Comparison of ENCODE assay signal across 23 mouse cellular contexts in genomic region chr3:22470542-22470941, GRCm38 (mm10).
A peak's percentile ranks its signal among the peaks of the same experiment; 100 is the strongest.
DNase-seq lines count a peak whose midpoint lies in the region; ATAC-seq lines count a peak whose summit lies in the region.
"Had no signal": no experiment of that assay in that cellular context is flagged by ENCODE, and none has a peak within 500 bp of the region (broad histone marks: within the 10 kb centered on the region; RNA-seq: fewer than 3 reads in every experiment).

No protein-coding gene starts in this region.

- WGBS in embryonic facial prominence, embryonic 10.5 days, result 92% methylated on average over 5 of the region's 5 CpGs

- H3K36me3 ChIP-seq in embryonic facial prominence, embryonic 10.5 days (replicated peaks), result no peaks in the 10 kb centered on the region
- H3K36me3 ChIP-seq: embryonic facial prominence, embryonic 15.5 days; forebrain, embryonic 15.5 days; heart, embryonic 13.5 days; hindbrain, embryonic 12.5 days had no signal

- no peaks in the 10 kb centered on the region for H3K9me3 ChIP-seq in embryonic facial prominence, embryonic 10.5 days
- H3K9me3 ChIP-seq: embryonic facial prominence, embryonic 15.5 days; forebrain, embryonic 15.5 days; hindbrain, embryonic 12.5 days had no signal

- ATAC-seq in frontal cortex, adult (ENCODE audit: low TSS enrichment), result peak; percentile 89
- ATAC-seq: activated CD4-positive, CD25-positive, alpha-beta regulatory T cell, adult 4 months; forebrain, embryonic 15.5 days; hindbrain, embryonic 16.5 days; Patski had no signal

- no peaks in the 10 kb centered on the region for H3K27me3 ChIP-seq in embryonic facial prominence, embryonic 10.5 days (replicated peaks; ENCODE audit: low read depth, poor library complexity, severe bottlenecking)
- H3K27me3 ChIP-seq: CH12.LX; embryonic facial prominence, embryonic 15.5 days; forebrain, embryonic 15.5 days; heart, embryonic 13.5 days; hindbrain, embryonic 12.5 days; Patski had no signal

- no peaks in the 10 kb centered on the region for H3K4me1 ChIP-seq in embryonic facial prominence, embryonic 10.5 days
- H3K4me1 ChIP-seq: embryonic facial prominence, embryonic 15.5 days; forebrain, embryonic 15.5 days; heart, embryonic 13.5 days; hindbrain, embryonic 12.5 days had no signal

- H3K27ac ChIP-seq in embryonic facial prominence, embryonic 10.5 days (replicated peaks), result no peak overlapping the region
- H3K27ac ChIP-seq: embryonic facial prominence, embryonic 15.5 days; forebrain, embryonic 15.5 days; heart, embryonic 13.5 days; hindbrain, embryonic 12.5 days had no signal

- no peak for DNase-seq in frontal cortex, postnatal 14 days (ENCODE audit: low spot score in 2 of 2)
- peak; percentile 9 for DNase-seq in right cerebral cortex, adult 18-20 months
- no peak for DNase-seq in right cerebral cortex, postnatal 36 days (ENCODE audit: low spot score in 2 of 2)
- DNase-seq in right cerebral cortex, postnatal 14 days, result peak; percentile 4
- no peak for DNase-seq in embryonic facial prominence, embryonic 10.5 days (ENCODE audit: low spot score)
- no peak for DNase-seq in heart, postnatal 36 days
- DNase-seq: adrenal gland, postnatal 14 days; cerebellum, adult 18-20 months; cerebellum, adult 9-11 months; cerebellum, postnatal 36 days; gastrocnemius, postnatal 36 days; heart, adult 11 months; heart, postnatal 4 days had no signal

- intact Hi-C loops in heart, postnatal 36 days (cut with DNase I), result no loop called here

- H3K4me3 ChIP-seq in embryonic facial prominence, embryonic 10.5 days, result no peak overlapping the region
- H3K4me3 ChIP-seq: embryonic facial prominence, embryonic 15.5 days; erythroblast, embryonic 14.5 days; forebrain, embryonic 15.5 days; heart, embryonic 13.5 days; hindbrain, embryonic 12.5 days had no signal

Comparison
In these comparisons a context has a peak if more than half of its experiments do, and no peak if none do; other contexts are left out.
1. DNase-seq: peak in right cerebral cortex, adult 18-20 months (single experiment) and right cerebral cortex, postnatal 14 days (single experiment); none in frontal cortex, postnatal 14 days (0 of 2), right cerebral cortex, postnatal 36 days (0 of 2), embryonic facial prominence, embryonic 10.5 days (single experiment) and heart, postnatal 36 days (0 of 2).